Mouse (Mus musculus): ENCODE data around the gene Cd59b.

GRCm38 (mm10) chr2:104128803-104129531 is 59.3 kb downstream of the Cd59b start:
- TF ChIP-seq TAL1 (IDR thresholded peaks at IDR 0.05; ENCODE audit: low read length): no peak
- no peak for TF ChIP-seq GATA1 (IDR thresholded peaks at IDR 0.05; ENCODE audit: low read length)

Data from erythroblast, embryonic 14.5 days (primary cell).